Mouse (Mus musculus) kidney, embryonic 14.5 days (tissue): Measurements from ENCODE around the gene Zfp13. TPM values are rescaled to one million over a fixed set of nuclear protein-coding genes. Genes with fewer than 3 reads are reported as not detected.

Source experiments
- ATAC-seq: fragments of 200-750 bp; cut with Nextera tagmentation; 2 replicates; pipeline ENCODE4 v1.8.0; 2017; ENCODE audit warnings: moderate number of reproducible peaks, mild to moderate bottlenecking, moderate TSS enrichment, moderate library complexity; ENCODE audit not compliant: low FRiP score, low TSS enrichment
- H3K27ac ChIP-seq: fragments of 300-500 bp; sonication (generic); 2 replicates; pipeline ENCODE4 v1.5.1; 2014; ENCODE audit warnings: low read depth, mild to moderate bottlenecking, low read length, moderate library complexity, mixed read lengths
- H3K27me3 ChIP-seq: fragments of 300-500 bp; sonication (generic); 2 replicates; pipeline ENCODE4 v1.6.1; 2014; ENCODE audit warnings: mild to moderate bottlenecking, low read length; ENCODE audit not compliant: control insufficient read depth, insufficient read depth
- H3K36me3 ChIP-seq: fragments of 300-500 bp; sonication (generic); 2 replicates; pipeline ENCODE4 v1.6.1; 2014; ENCODE audit warnings: low read length, mixed read lengths; ENCODE audit not compliant: control insufficient read depth, insufficient read depth
- H3K4me1 ChIP-seq: fragments of 300-500 bp; sonication (generic); 2 replicates; pipeline ENCODE4 v1.6.1; 2014; ENCODE audit warnings: low read length, mixed read lengths; ENCODE audit not compliant: control insufficient read depth, insufficient read depth
- H3K4me2 ChIP-seq: fragments of 300-500 bp; sonication (generic); replicated peaks from 2 replicates; pipeline ENCODE4 v1.6.1; 2014; ENCODE audit warnings: low read depth, mild to moderate bottlenecking, low read length
- H3K4me3 ChIP-seq: fragments of 300-500 bp; sonication (generic); 2 replicates; pipeline ENCODE4 v1.5.1; 2014; ENCODE audit warnings: mild to moderate bottlenecking, low read length
- H3K9ac ChIP-seq: fragments of 300-500 bp; sonication (generic); 2 replicates; pipeline ENCODE4 v1.6.1; 2014; ENCODE audit warnings: low read depth, mild to moderate bottlenecking, low read length, moderate library complexity
- H3K9me3 ChIP-seq: fragments of 300-500 bp; sonication (generic); 2 replicates; pipeline ENCODE4 v1.6.1; 2016; ENCODE audit warnings: low read length; ENCODE audit not compliant: control insufficient read depth
- WGBS: fragments of 180-500 bp; shearing (Covaris S2); extraction: QIAGEN DNeasy Blood & Tissue Kit; methylation state at CpG from one replicate; pipeline ENCODE4 v1.1.7; 2014; 5-methylcytosine and 5-hydroxymethylcytosine counted together
- polyA plus RNA-seq: library from polyadenylated mRNA; unstranded; fragments of >200 nt; fragmentation: Nextera tagmentation; extraction: Ambion mirVana; gene quantifications from 2 replicates; pipeline ENCODE4 v1.2.1, GENCODE M21; 2014

Gene Zfp13
- polyA plus RNA-seq, 1 experiment from 2014 or later: 19.1 TPM

- Histone ChIP-seq H3K36me3 (peaks cover 35% of the 10 kb centered on the region), H3K27me3 (no peaks in the 10 kb centered on the region), H3K4me3 (no peak overlapping the region), H3K4me1 (no peaks in the 10 kb centered on the region), H3K9ac (no peak overlapping the region), H3K27ac (no peak overlapping the region), H3K9me3 (peaks cover 12% of the 10 kb centered on the region), H3K4me2 (no peak overlapping the region)
- WGBS: 93% methylated on average over 8 of the region's 8 CpGs
- no peak for ATAC-seq
Measured at GRCm38 (mm10) chr17:23574130-23574529, 25.2 kb downstream of the Zfp13 start.

GRCm38 (mm10) chr17:23572059-23572458 is 27.2 kb downstream of the Zfp13 start:
- Histone ChIP-seq H3K36me3 (peaks cover 24% of the 10 kb centered on the region), H3K4me2 (no peak overlapping the region), H3K4me1 (no peaks in the 10 kb centered on the region), H3K4me3 (no peak overlapping the region), H3K27ac (no peak overlapping the region), H3K9ac (no peak overlapping the region), H3K27me3 (no peaks in the 10 kb centered on the region), H3K9me3 (peaks cover 12% of the 10 kb centered on the region)
- no peak for ATAC-seq
- 80% methylated on average over 6 of the region's 6 CpGs for WGBS

DNA sequence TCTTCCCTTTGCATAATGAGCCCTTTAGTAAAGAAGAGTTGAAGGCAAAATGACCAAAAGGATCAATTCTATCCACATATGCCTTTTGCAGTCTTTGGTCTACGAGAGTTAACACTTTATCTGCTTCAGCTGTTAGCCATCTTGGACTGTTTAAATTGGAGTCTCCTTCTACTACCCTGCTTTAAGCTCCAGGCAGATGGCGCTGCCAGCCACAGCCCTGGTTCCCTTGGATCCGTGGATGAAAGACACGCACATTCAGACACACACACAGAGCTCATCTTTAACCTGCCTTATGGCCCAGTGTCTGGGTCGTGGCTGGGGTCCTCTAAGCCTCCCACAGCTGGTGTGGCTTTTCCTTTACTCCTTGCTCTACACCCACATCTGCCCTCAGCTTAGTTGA is 28.2 kb downstream of the Zfp13 start:
- H3K36me3 ChIP-seq: peaks cover 14% of the 10 kb centered on the region
- H3K4me3 ChIP-seq: no peak overlapping the region
- H3K9me3 ChIP-seq: peaks cover 5% of the 10 kb centered on the region
- ATAC-seq: no peak
- WGBS: 19% methylated on average over 5 of the region's 5 CpGs
- H3K27ac ChIP-seq: no peak overlapping the region
- H3K27me3 ChIP-seq: no peaks in the 10 kb centered on the region
- H3K9ac ChIP-seq: no peak overlapping the region
- H3K4me1 ChIP-seq: no peaks in the 10 kb centered on the region
- H3K4me2 ChIP-seq: no peak overlapping the region

DNA sequence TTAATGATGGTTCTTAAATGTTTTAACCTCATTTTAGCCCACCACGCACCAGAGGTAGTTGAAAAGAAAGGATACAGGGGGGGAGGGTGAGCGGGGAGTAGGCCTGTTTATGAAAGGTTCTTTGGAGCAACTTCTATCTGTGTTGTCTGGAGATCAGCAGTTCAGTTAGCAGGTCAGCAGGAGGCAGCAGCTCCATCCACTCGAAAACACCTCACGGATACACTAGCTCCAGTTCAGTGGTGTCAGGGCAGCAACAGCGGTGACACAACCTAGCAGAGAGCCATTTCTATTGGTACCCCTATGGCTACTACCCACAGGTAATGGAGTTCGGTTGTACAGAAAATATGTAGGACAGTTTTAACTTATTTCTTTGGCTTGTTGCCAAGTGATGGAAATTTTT is 29.3 kb downstream of the Zfp13 start:
- Histone ChIP-seq H3K36me3 (peaks cover 5% of the 10 kb centered on the region; the same call in 1 of the 2 replicates), H3K9me3 (no peaks in the 10 kb centered on the region), H3K9ac (no peak overlapping the region), H3K27ac (no peak overlapping the region), H3K4me3 (no peak overlapping the region), H3K27me3 (no peaks in the 10 kb centered on the region), H3K4me2 (no peak overlapping the region), H3K4me1 (peaks cover 2% of the 10 kb centered on the region)
- peak; percentile 63 for ATAC-seq
- WGBS: 43% methylated on average over 6 of the region's 6 CpGs

DNA sequence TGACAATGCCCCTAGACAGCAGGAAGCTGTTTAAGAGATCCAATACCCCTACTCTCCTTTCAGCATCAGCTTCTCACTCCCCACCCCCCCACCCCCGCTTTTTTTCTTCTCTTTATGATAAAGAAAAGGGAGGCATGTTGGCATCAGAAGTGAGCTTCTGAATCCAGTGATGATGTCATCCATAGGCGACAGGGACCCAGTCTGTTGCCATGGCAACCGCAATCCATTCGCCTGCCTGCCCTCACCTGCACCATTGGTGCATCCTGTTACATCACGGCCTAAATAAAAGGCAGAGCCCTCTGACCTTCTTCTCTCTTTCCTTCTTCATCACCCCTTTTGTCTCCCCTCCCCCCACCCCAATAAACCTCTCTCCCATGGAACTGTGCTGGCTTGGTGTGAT is 30.9 kb downstream of the Zfp13 start:
- Histone ChIP-seq H3K9me3 (no peaks in the 10 kb centered on the region), H3K4me2 (no peak overlapping the region), H3K4me1 (peaks cover 6% of the 10 kb centered on the region), H3K9ac (no peak overlapping the region), H3K36me3 (no peaks in the 10 kb centered on the region), H3K27ac (no peak overlapping the region), H3K27me3 (no peaks in the 10 kb centered on the region), H3K4me3 (no peak overlapping the region)
- WGBS: 40% methylated on average over 5 of the region's 5 CpGs
- no peak for ATAC-seq

DNA sequence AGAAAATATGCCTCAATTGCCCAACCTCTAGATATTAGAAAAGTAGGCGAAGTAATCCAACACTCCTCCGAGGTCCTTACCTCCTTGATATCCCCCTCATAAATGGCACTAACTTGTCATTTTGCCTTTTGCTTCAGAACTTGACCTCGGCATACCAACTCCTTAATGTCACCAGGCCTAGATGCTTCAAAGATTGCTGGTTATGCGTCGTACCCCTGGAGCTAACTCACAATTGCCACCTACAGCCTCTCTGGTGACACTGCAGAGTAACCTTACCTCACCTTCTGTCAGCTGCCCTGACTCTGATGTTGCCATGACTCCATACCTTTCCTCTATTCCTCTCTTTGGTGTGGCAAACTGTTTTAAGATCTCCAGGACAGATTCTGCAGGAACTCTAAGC is 32.5 kb downstream of the Zfp13 start:
- Histone ChIP-seq H3K27me3 (no peaks in the 10 kb centered on the region), H3K9me3 (no peaks in the 10 kb centered on the region), H3K4me2 (no peak overlapping the region), H3K9ac (no peak overlapping the region), H3K4me1 (peaks cover 9% of the 10 kb centered on the region), H3K4me3 (no peak overlapping the region), H3K27ac (no peak overlapping the region), H3K36me3 (no peaks in the 10 kb centered on the region)
- ATAC-seq: no peak
- WGBS: 53% methylated on average over 5 of the region's 5 CpGs

GRCm38 (mm10) chr17:23564368-23564715 is 34.9 kb downstream of the Zfp13 start:
- Histone ChIP-seq H3K4me3 (peak overlapping the region; percentile 80), H3K4me2 (peak overlapping the region; percentile 75), H3K9me3 (no peaks in the 10 kb centered on the region), H3K4me1 (peaks cover 9% of the 10 kb centered on the region), H3K27ac (peak overlapping the region; percentile 92), H3K36me3 (peaks cover 13% of the 10 kb centered on the region), H3K9ac (peak overlapping the region; percentile 94), H3K27me3 (no peaks in the 10 kb centered on the region)
- 1% methylated on average over 8 of the region's 8 CpGs for WGBS
- peak; percentile 82 for ATAC-seq

DNA sequence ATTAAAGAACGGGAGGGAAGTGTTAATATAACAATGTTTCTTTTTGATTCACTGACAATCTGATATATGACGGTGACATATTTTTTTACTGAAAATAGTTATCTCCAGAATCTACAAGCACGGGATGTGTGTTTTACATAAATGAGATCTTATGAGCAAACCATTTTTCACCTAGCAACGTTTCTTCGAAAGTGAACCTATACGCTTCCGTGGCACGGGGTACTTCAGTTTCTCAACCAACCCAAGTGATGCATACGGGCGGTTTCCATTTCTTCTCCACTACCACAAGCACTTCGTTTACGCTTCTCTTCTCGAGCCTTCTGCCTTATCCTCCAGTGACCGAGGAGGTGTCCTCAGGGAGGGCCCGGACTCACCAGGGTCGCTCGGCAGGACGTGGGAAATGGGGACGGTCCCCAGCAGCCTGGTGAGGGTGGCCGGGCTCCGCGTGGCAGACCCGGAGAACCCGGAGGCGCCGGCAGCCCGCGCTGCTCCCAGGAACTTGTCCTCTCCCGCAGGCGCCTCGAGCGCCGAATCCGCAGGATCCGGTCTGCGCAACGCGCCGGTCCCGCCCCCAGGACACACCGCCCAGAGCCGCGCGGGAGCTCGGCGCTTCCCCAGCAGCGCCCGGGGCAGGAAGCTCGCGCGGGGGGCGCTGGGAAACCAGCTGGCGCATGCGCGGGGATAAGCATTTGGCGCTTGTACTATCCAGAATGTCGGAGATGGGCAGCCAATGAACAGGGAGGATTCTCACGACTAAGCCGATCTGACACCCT is 35.5 kb downstream of the Zfp13 start, which contains the start of gene Zfp213:
Zfp213 (minus strand) TSS at position 644 of the 773 bp plus-strand sequence.
- Histone ChIP-seq H3K27me3 (no peaks in the 10 kb centered on the region), H3K4me2 (peak within 1 kb of the TSS; percentile 75), H3K9ac (peak within 1 kb of the TSS; percentile 94), H3K36me3 (peaks cover 18% of the 10 kb centered on the region), H3K4me1 (peaks cover 9% of the 10 kb centered on the region), H3K27ac (peak within 1 kb of the TSS; percentile 92), H3K9me3 (no peaks in the 10 kb centered on the region), H3K4me3 (peak within 1 kb of the TSS; percentile 80)
- WGBS: under 1% methylated on average over 59 of the region's 59 CpGs
- peak; percentile 97 for ATAC-seq

GRCm38 (mm10) chr17:23559767-23560166 is 39.5 kb downstream of the Zfp13 start:
- H3K36me3 ChIP-seq: peaks cover 47% of the 10 kb centered on the region
- 56% methylated on average over 10 of the region's 11 CpGs for WGBS

More at GRCm38 (mm10) chr17:23559767-23560166, 39.5 kb downstream of the Zfp13 start:
- no peak overlapping the region for H3K4me2 ChIP-seq
- no peak for ATAC-seq
- peaks cover 4% of the 10 kb centered on the region for H3K4me1 ChIP-seq
- no peak overlapping the region for H3K9ac ChIP-seq
- H3K9me3 ChIP-seq: no peaks in the 10 kb centered on the region
- no peak overlapping the region for H3K4me3 ChIP-seq
- no peaks in the 10 kb centered on the region for H3K27me3 ChIP-seq
- no peak overlapping the region for H3K27ac ChIP-seq
